Mouse (Mus musculus): ENCODE results near the gene Cyp2c23. TPM values are rescaled to one million over a fixed set of nuclear protein-coding genes. Genes with fewer than 3 reads are reported as not detected.

The Cyp2c23 gene
- polyA plus RNA-seq (2014; fragmentation: Illumina TruSeq; extraction: RNeasy Lipid Tissue Mini Kit (QIAGEN cat#74804); ENCODE audit: low read depth, low replicate concordance) = 291 TPM

GRCm38 (mm10) chr19:44028972-44029371 is at the start of gene Cyp2c23:
Cyp2c23 (minus strand) TSS chr19:44029208.

GRCm38 (mm10) chr19:44069121-44069913 is 40.3 kb upstream of the Cyp2c23 start, which contains the start of gene Erlin1:
Erlin1 (minus strand) TSS chr19:44069785.

GRCm38 (mm10) chr19:43986069-43986794 is 42.8 kb downstream of the Cyp2c23 start, which contains the start of gene Cpn1:
Cpn1 (minus strand) TSS chr19:43986556.

Other genes with a start within 250 kb of the Cyp2c23 start
- gene Abcc2, start 247.0 kb downstream of the Cyp2c23 start, polyA plus RNA-seq (2014; fragmentation: Illumina TruSeq; extraction: RNeasy Lipid Tissue Mini Kit (QIAGEN cat#74804); ENCODE audit: low read depth, low replicate concordance) = 505 TPM
- gene Dnmbp, start 89.0 kb downstream of the Cyp2c23 start, polyA plus RNA-seq (2014; fragmentation: Illumina TruSeq; extraction: RNeasy Lipid Tissue Mini Kit (QIAGEN cat#74804); ENCODE audit: low read depth, low replicate concordance) = 7.6 TPM
- 20.6 TPM for gene Cpn1, start 42.7 kb downstream of the Cyp2c23 start, polyA plus RNA-seq (2014; fragmentation: Illumina TruSeq; extraction: RNeasy Lipid Tissue Mini Kit (QIAGEN cat#74804); ENCODE audit: low read depth, low replicate concordance)
- 44.8 TPM for gene Erlin1, start 40.6 kb upstream of the Cyp2c23 start, polyA plus RNA-seq (2014; fragmentation: Illumina TruSeq; extraction: RNeasy Lipid Tissue Mini Kit (QIAGEN cat#74804); ENCODE audit: low read depth, low replicate concordance)
- 245 TPM for gene Chuk, start 78.3 kb upstream of the Cyp2c23 start, polyA plus RNA-seq (2014; fragmentation: Illumina TruSeq; extraction: RNeasy Lipid Tissue Mini Kit (QIAGEN cat#74804); ENCODE audit: low read depth, low replicate concordance)
- gene Cwf19l1, start 106.7 kb upstream of the Cyp2c23 start, polyA plus RNA-seq (2014; fragmentation: Illumina TruSeq; extraction: RNeasy Lipid Tissue Mini Kit (QIAGEN cat#74804); ENCODE audit: low read depth, low replicate concordance) = 17.0 TPM
- 29.2 TPM for gene Bloc1s2, start 117.2 kb upstream of the Cyp2c23 start, polyA plus RNA-seq (2014; fragmentation: Illumina TruSeq; extraction: RNeasy Lipid Tissue Mini Kit (QIAGEN cat#74804); ENCODE audit: low read depth, low replicate concordance)
- not detected for gene Pkd2l1, start 163.2 kb upstream of the Cyp2c23 start, polyA plus RNA-seq (2014; fragmentation: Illumina TruSeq; extraction: RNeasy Lipid Tissue Mini Kit (QIAGEN cat#74804); ENCODE audit: low read depth, low replicate concordance)
- gene Scd3, start 174.1 kb upstream of the Cyp2c23 start, polyA plus RNA-seq (2014; fragmentation: Illumina TruSeq; extraction: RNeasy Lipid Tissue Mini Kit (QIAGEN cat#74804); ENCODE audit: low read depth, low replicate concordance) = not detected

Measured in liver, adult 10 weeks (tissue).